Mouse (Mus musculus) heart, embryonic 12.5 days (tissue): ENCODE results near the gene Apol7b. TPM values are rescaled to one million over a fixed set of nuclear protein-coding genes. Genes with fewer than 3 reads are reported as not detected.
"Not testable (repeated sequence)": the region's sequence is repeated elsewhere in the genome, so short reads cannot be mapped to it uniquely, and the experiment has no call there.

ENCODE experiments used
- ATAC-seq: fragments of 200-750 bp; cut with Nextera tagmentation; 2 replicates; pipeline ENCODE4 v1.8.0; 2017; ENCODE audit warnings: moderate TSS enrichment, moderate library complexity; ENCODE audit not compliant: insufficient number of reproducible peaks, low FRiP score
- H3K27ac ChIP-seq: fragments of 300-500 bp; sonication (generic); 2 replicates; pipeline ENCODE4 v1.5.1; 2016; ENCODE audit warnings: mild to moderate bottlenecking, moderate library complexity; ENCODE audit not compliant: poor library complexity, severe bottlenecking
- H3K27me3 ChIP-seq: fragments of 300-500 bp; sonication (generic); replicated peaks from 2 replicates; pipeline ENCODE4 v1.6.1; 2016; ENCODE audit warnings: mild to moderate bottlenecking, moderate library complexity
- H3K36me3 ChIP-seq: fragments of 300-500 bp; sonication (generic); 2 replicates; pipeline ENCODE4 v1.6.1; 2016; ENCODE audit warnings: mild to moderate bottlenecking, moderate library complexity
- H3K4me1 ChIP-seq: fragments of 300-500 bp; sonication (generic); replicated peaks from 2 replicates; pipeline ENCODE4 v1.6.1; 2016; ENCODE audit warnings: mild to moderate bottlenecking
- H3K4me2 ChIP-seq: fragments of 300-500 bp; sonication (generic); 2 replicates; pipeline ENCODE4 v1.6.1; 2016; ENCODE audit warnings: mild to moderate bottlenecking, moderate library complexity
- H3K4me3 ChIP-seq: fragments of 300-500 bp; sonication (generic); 2 replicates; pipeline ENCODE4 v1.5.1; 2016; ENCODE audit warnings: mild to moderate bottlenecking
- H3K9ac ChIP-seq: fragments of 300-500 bp; sonication (generic); 2 replicates; pipeline ENCODE4 v1.6.1; 2016; ENCODE audit warnings: mild to moderate bottlenecking, moderate library complexity
- H3K9me3 ChIP-seq: fragments of 300-500 bp; sonication (generic); replicated peaks from 2 replicates; pipeline ENCODE4 v1.6.1; 2016; ENCODE audit warnings: mild to moderate bottlenecking, moderate library complexity
- whole genome bisulfite sequencing: fragments of 180-500 bp; shearing (Covaris S2); methylation state at CpG from one replicate; pipeline ENCODE4 v1.1.7; 2016; 5-methylcytosine and 5-hydroxymethylcytosine counted together
- polyA plus RNA-seq: library from polyadenylated mRNA; unstranded; fragments of >200 nt; fragmentation: Nextera tagmentation; extraction: Ambion mirVana; gene quantifications from 2 replicates; pipeline ENCODE4 v1.2.1, GENCODE M21; 2016

The Apol7b gene
- polyA plus RNA-seq, result not detected in 2 replicates

DNA sequence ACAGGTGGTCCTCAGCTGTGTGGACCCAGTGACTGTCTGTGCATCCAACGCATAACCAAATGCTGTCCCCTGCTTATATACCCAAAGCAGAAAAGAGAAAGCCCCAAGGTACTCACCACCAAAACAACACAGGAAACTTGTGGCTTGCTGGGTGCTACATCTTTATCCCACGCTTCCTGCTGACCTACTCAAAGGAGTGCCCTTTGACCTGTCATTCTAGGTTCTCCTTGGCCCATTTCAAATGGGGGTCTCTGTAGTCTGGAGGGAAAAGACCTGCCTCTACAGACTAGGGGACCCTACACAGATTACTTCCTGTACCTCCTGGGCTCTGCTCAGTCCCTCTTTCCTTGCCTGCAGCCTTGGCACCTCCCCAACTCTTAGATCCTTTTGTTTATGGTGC lies at the start of gene Apol7b:
Apol7b (minus strand) TSS at position 101 of the 400 bp plus-strand sequence.
- 84% methylated on average over 2 of the region's 2 CpGs for whole genome bisulfite sequencing
- H3K4me1 ChIP-seq, H3K27ac ChIP-seq, ATAC-seq, H3K9me3 ChIP-seq, H3K4me2 ChIP-seq, H3K9ac ChIP-seq, H3K4me3 ChIP-seq, H3K27me3 ChIP-seq, H3K36me3 ChIP-seq: not testable (repeated sequence)

DNA sequence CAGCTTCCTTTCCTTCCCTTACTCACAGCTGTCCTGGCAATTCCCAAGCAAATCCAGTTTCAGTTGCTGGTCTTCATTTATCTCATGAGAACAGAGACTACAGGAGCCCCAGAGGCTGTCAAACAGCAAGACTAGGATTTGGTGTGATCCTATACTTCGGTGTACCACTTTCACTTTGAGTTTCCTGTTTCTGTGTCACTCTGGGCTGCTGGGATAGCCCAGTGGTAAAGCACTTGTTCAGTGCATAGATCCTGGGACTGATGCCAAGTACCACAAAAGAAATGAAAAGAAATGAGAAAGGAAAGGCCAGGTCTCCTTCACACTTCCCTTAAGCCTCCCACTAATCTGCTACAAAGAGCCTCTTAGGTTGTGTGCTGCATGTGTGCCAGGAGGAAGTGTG lies 47.4 kb upstream of the Apol7b start:
- 52% methylated on average over 1 of the region's 1 CpGs for WGBS

DNA sequence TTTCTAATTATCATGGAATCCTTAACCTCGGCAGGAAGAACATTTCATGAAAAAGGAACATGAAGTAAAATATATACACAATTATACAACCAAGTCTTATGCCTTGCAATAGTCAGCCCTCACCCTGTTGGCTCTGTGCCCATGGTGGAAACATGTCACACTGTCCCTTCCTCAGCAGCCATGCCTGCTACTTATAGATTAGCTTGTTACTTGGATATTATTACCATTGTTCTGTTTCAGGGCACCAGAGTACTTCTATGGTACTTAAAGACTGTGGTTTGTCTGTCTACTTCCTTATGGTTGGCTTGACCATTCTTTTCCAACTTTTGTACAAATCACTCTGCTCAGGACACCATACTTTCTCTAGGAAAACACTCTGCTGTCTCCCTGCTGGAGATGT lies 45.9 kb upstream of the Apol7b start:
- H3K4me1 ChIP-seq, ATAC-seq, H3K27ac ChIP-seq, H3K4me2 ChIP-seq, H3K27me3 ChIP-seq, H3K9me3 ChIP-seq, H3K36me3 ChIP-seq, H3K9ac ChIP-seq, H3K4me3 ChIP-seq: not testable (repeated sequence)
- WGBS, result no CpG with 5 or more reads among the region's 1 CpGs

More for the DNA sequence above, 47.4 kb upstream of the Apol7b start:
- not testable (repeated sequence) for H3K4me1 ChIP-seq, H3K27ac ChIP-seq, H3K9ac ChIP-seq, H3K27me3 ChIP-seq, H3K4me2 ChIP-seq, H3K9me3 ChIP-seq, H3K36me3 ChIP-seq, H3K4me3 ChIP-seq
- ATAC-seq, result 0 out of 2 replicates have a peak, but pooled peaks have one; percentile 45

DNA sequence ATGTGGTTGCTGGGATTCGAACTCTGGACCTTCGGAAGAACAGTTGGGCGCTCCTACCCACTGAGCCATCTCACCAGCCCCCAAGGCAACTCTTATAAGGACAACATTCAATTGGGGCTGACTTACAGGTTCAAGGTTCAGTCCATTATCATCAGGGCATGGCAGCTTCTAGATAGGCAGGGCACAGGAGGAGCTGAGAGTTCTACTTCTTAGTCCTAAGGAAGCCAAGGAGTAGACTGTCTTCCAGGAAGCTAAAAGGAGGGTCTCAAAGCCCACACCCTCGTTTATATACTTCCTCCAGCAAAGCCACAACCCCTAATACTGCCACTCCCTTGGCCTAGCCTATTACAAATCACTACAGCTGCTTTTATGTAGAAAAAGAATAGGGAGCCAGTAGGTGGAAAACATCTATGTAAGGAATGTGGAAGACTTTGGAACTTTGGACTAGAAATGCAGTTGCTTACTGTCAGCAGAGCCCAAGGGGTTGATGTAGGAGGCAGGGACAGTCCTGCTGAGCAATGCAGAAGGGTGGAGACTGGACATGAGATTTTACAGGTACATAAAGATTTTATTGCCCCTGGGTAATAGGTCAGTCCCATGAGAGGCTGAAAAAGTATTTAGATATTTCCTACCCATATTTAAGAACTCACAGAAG lies 35.0 kb upstream of the Apol7b start:
- H3K4me3 ChIP-seq, result no peak overlapping the region
- no peak overlapping the region for H3K9ac ChIP-seq
- H3K4me2 ChIP-seq, result no peak overlapping the region
- H3K36me3 ChIP-seq, result no peaks in the 10 kb centered on the region
- H3K27ac ChIP-seq, result no peak overlapping the region
- WGBS, result 66% methylated on average over 4 of the region's 4 CpGs
- no peaks in the 10 kb centered on the region for H3K4me1 ChIP-seq
- no peaks in the 10 kb centered on the region for H3K9me3 ChIP-seq
- no peak for ATAC-seq
- H3K27me3 ChIP-seq, result no peaks in the 10 kb centered on the region

DNA sequence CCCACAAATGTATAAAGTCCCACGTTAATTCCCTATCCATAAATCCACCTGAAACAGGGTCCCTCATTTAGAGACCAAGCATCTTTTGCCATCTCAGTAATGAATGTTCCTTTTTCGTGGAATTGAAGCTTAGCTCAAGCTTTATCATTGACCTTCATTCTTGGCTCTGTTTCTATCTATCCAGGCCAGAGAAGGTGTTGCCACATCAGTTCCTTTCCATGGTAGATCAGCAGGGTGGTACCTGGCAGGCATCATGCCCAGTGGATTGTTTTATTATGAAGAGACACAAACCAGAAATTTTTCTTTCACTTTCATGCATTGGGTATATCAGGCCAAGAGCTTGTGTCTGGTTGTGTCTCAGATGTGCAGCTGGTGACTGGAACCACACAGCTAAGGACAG lies 29.4 kb upstream of the Apol7b start, which contains the start of gene Apol10a:
Apol10a (plus strand) TSS at position 355 of the 400 bp plus-strand sequence.
- 62% methylated on average over 2 of the region's 2 CpGs for WGBS
- ATAC-seq, H3K4me2 ChIP-seq, H3K9me3 ChIP-seq, H3K4me1 ChIP-seq, H3K36me3 ChIP-seq, H3K27ac ChIP-seq, H3K27me3 ChIP-seq, H3K4me3 ChIP-seq, H3K9ac ChIP-seq: not testable (repeated sequence)

DNA sequence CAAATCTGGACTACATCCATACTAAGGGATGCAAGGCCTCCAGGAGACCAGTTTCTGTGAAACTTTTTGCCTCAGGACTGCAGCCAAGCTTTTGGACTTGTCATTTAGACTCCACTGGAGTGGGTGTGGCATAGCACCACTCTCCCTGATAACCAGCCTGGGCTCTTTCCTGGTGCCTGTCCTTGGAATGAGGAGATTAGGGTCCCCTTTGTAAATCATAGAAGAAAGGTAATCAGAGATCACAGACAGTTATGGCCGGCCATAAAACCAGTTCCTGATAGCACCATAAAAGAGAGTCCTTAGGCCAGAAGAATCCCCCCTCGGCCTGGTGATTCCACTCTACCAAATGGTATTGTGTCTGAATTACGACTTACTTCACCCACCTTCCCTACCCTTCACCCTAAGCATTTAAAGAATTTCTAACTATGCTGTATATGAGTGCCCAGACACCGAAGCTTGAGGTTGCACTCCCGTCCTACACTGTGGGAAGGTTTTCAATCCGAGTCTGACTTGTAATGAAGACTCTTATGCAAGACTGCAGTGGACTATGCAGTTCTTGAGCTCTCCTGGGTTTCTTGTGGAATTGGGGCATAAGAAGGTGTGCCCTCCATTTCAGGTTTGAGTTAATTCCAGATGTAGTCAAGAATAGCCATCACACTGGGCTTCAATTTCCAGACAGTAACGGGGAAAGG lies 27.6 kb upstream of the Apol7b start:
- not testable (repeated sequence) for H3K9ac ChIP-seq, H3K4me2 ChIP-seq, H3K27me3 ChIP-seq, ATAC-seq, H3K4me1 ChIP-seq, H3K9me3 ChIP-seq, H3K4me3 ChIP-seq, H3K27ac ChIP-seq, H3K36me3 ChIP-seq
- 75% methylated on average over 7 of the region's 7 CpGs for WGBS

DNA sequence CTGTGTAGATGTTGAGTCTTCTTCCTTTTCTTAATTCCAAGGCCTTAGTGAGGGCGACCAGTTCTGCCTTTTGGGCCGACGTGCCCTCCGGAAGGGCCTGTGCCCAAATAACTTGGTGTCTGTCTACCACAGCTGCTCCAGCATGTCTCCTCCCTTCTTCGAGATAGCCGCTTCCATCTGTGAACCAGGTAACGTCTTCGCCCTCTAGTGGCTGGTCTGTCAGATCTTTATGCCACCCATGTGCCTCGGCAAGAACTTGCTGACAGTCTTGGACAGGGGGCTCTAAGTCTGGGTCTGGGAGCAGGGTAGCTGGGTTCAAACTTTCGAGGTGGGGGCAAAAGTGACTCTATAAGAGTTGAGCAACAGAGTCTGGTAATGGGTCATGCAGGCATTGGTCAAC lies 2.6 kb upstream of the Apol7b start:
- 42% methylated on average over 10 of the region's 10 CpGs for WGBS
- not testable (repeated sequence) for H3K27ac ChIP-seq, ATAC-seq, H3K9me3 ChIP-seq, H3K4me1 ChIP-seq, H3K27me3 ChIP-seq, H3K36me3 ChIP-seq, H3K4me3 ChIP-seq, H3K9ac ChIP-seq, H3K4me2 ChIP-seq

DNA sequence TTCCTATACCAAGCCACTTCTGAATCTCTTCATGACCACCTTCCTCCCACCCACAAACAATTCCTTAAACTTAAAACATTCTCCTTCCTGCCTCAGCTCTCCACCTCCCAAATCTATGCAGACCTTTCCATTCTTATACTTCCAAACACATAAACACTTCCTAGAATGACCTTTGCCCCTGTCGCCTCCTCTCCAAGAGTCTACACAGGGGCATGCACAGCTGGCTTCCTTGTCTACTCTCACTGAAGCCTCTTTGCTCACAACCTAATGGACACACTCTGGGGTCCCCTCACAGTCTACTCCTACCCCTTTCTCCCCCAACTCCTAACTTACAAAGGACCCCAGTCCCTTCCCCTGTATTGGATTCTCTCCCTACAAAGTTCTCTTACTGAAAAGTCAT lies 1.6 kb downstream of the Apol7b start:
- not testable (repeated sequence) for H3K36me3 ChIP-seq, H3K27ac ChIP-seq, H3K27me3 ChIP-seq, H3K9ac ChIP-seq, H3K9me3 ChIP-seq, ATAC-seq, H3K4me1 ChIP-seq, H3K4me2 ChIP-seq, H3K4me3 ChIP-seq
- 80% methylated on average over 1 of the region's 1 CpGs for WGBS

DNA sequence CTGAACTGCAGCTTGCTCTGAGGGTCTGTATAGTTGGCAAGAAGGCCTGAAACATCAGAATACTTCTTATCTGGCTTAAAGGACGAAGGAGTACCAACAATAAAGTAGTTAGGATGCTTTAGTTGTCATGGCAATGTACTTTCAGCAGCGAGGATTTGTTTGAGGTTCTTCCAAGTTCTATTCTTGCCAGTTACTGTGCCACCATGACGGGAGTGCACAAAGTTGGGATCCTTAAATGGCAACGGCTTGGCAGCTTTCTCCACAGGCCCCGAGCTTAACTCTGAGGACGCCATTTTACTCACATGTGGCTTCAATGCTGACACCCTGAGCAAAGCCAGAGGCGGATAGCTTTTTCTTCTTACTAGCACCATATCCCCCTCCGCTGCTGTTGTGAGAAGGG lies 2.5 kb downstream of the Apol7b start:
- not testable (repeated sequence) for H3K27me3 ChIP-seq, H3K4me3 ChIP-seq, ATAC-seq, H3K4me2 ChIP-seq, H3K27ac ChIP-seq, H3K9me3 ChIP-seq, H3K9ac ChIP-seq, H3K4me1 ChIP-seq, H3K36me3 ChIP-seq
- WGBS, result 71% methylated on average over 8 of the region's 8 CpGs

DNA sequence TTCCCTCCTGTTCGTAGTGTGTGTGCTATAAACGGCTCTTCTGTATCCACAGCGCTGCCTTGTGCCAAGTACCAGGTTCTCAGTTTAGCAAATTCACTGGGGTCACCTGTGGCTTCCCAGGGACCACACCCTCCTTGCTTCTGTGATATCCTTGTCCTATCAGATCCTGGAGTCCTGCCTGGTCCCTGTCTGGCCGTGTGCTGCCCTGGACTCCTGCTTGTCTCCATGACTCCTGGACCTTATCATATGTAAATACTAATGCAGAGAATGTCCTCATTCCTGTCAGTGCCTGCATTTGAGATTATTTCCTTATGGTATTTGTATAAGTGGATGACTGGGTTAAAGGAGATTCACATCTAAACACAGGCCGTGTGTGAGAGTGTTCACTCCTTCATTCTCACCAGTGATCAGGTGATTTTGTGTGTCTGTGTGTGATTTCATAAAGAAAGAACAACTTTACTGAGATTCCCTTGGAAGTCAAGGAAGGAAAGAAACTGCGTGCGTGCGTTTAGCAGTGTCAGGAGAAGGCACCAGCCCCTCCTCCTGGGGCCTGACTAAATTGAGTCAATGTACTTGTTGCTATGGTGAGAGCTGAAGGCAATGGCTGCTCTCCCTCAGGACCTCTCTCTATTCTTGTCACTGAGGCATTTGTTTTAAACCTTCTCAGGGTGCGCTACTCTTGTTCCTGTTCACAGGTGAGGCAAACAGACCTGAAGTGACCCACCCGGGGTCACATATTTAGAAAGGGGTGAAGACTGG lies 18.4 kb downstream of the Apol7b start:
- not testable (repeated sequence) for H3K9me3 ChIP-seq, H3K27me3 ChIP-seq, H3K36me3 ChIP-seq, H3K4me2 ChIP-seq, H3K27ac ChIP-seq, H3K4me1 ChIP-seq, H3K4me3 ChIP-seq, H3K9ac ChIP-seq, ATAC-seq
- 40% methylated on average over 9 of the region's 10 CpGs for WGBS

DNA sequence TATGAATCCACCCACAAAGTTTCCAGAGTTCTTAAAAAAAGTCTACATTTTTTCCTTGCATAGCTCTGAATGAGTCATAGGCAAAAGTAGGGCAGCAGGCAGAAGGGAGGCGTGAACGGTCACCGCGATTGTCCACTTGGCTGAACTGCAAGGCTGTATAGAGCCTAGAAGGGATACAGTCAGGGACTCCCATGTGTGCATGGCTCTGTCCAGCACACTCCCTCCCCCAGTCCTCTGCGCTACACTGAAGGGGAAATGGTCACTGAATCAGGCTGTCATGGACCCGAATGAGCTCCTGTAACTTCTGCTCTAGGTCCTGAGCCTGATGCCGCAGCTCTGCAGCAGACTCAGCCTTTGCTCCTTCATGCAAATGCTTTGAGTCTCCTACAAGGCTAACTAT lies 24.4 kb downstream of the Apol7b start:
- H3K4me3 ChIP-seq, result not testable (repeated sequence)

More for the DNA sequence above, 24.4 kb downstream of the Apol7b start:
- not testable (repeated sequence) for H3K4me2 ChIP-seq, H3K27me3 ChIP-seq, H3K4me1 ChIP-seq, H3K9ac ChIP-seq, ATAC-seq, H3K9me3 ChIP-seq, H3K36me3 ChIP-seq, H3K27ac ChIP-seq
- WGBS, result 65% methylated on average over 5 of the region's 7 CpGs
